ENCODE assay signal across 8 mouse cellular contexts in the genomic region with DNA sequence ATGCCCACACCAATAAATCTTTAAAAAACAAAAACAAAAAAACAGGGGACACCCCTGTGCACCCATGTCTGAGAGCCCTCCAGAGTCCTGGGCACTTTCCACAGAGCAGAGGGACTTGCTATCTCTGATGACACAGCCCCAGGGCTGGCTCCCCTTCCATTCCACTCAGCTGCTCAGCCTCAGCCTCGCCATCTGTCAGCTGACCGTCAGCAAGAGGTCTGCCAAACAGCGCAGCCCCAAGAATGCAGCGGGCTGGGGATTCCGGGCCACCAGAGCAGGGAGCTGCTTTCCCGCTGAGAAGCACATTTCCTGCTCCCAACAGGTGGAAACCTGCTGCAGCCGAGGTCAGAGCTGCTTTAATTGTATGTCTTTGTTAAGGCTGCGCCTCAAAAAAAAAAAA.
DNase-seq lines count a peak whose midpoint lies in the region; ATAC-seq and TF ChIP-seq lines count a peak whose summit lies in the region.

No protein-coding gene starts in this region.

- DNase-seq in hindbrain, embryonic 11.5 days (ENCODE audit: low spot score): peak; percentile 51
- no peak for DNase-seq in hindbrain, embryonic 14.5 days (ENCODE audit: low spot score)
- DNase-seq in embryo, embryonic 10.5 days (ENCODE audit: low spot score): peak; percentile 63
- peak; percentile 54 for DNase-seq in lung, postnatal 14 days
- DNase-seq in frontal cortex, postnatal 14 days (ENCODE audit: low spot score in 2 of 2): no peak
- no peak for DNase-seq in layer of hippocampus, adult 2 months (ENCODE audit: low spot score in 2 of 2)
- no peak for DNase-seq in urinary bladder, postnatal 25 days (ENCODE audit: low spot score)

- H3K4me1 ChIP-seq in hindbrain, embryonic 11.5 days (replicated peaks; ENCODE audit: control insufficient read depth, insufficient read depth, low read length): peaks cover 9% of the 10 kb centered on the region; the same call in 1 of the 2 replicates
- peaks cover 9% of the 10 kb centered on the region; the same call in 1 of the 2 replicates for H3K4me1 ChIP-seq in hindbrain, embryonic 14.5 days (replicated peaks; ENCODE audit: control insufficient read depth, insufficient read depth, low read length)
- H3K4me1 ChIP-seq in heart, embryonic 15.5 days (replicated peaks): peaks cover 47% of the 10 kb centered on the region

- ATAC-seq in hindbrain, embryonic 11.5 days (ENCODE audit: low FRiP score): peak; percentile 19; the same call in 1 of the 2 replicates
- no peak for ATAC-seq in hindbrain, embryonic 14.5 days (ENCODE audit: low FRiP score)
- peak; percentile 51 for ATAC-seq in heart, embryonic 15.5 days (replicated peaks; ENCODE audit: insufficient number of reproducible peaks, insufficient read depth, low FRiP score, low read depth)

- no peak for TF ChIP-seq CTCF in layer of hippocampus, adult 2 months (conservative IDR thresholded peaks at IDR 0.05)

- H3K27ac ChIP-seq in hindbrain, embryonic 11.5 days (ENCODE audit: low read depth, low read length): no peak overlapping the region
- H3K27ac ChIP-seq in hindbrain, embryonic 14.5 days: no peak overlapping the region
- peak overlapping the region; percentile 94 for H3K27ac ChIP-seq in heart, embryonic 15.5 days
- no peak overlapping the region for H3K27ac ChIP-seq in layer of hippocampus, adult 2 months

- no peaks in the 10 kb centered on the region for H3K27me3 ChIP-seq in hindbrain, embryonic 11.5 days (ENCODE audit: control insufficient read depth, insufficient read depth, low read length)
- H3K27me3 ChIP-seq in hindbrain, embryonic 14.5 days (ENCODE audit: control insufficient read depth, insufficient read depth, low read length): peaks cover 5% of the 10 kb centered on the region; the same call in 1 of the 2 replicates
- peaks cover 5% of the 10 kb centered on the region; the same call in 1 of the 2 replicates for H3K27me3 ChIP-seq in heart, embryonic 15.5 days

- H3K9ac ChIP-seq in hindbrain, embryonic 11.5 days (ENCODE audit: low read depth, low read length): no peak overlapping the region
- no peak overlapping the region for H3K9ac ChIP-seq in hindbrain, embryonic 14.5 days
- H3K9ac ChIP-seq in heart, embryonic 15.5 days: no peak overlapping the region

- H3K4me3 ChIP-seq in hindbrain, embryonic 11.5 days (ENCODE audit: low read depth, low read length): no peak overlapping the region
- no peak overlapping the region for H3K4me3 ChIP-seq in hindbrain, embryonic 14.5 days (replicated peaks; ENCODE audit: low read length)
- no peak overlapping the region for H3K4me3 ChIP-seq in heart, embryonic 15.5 days
- H3K4me3 ChIP-seq in layer of hippocampus, adult 2 months: no peak overlapping the region

- no peaks in the 10 kb centered on the region for H3K9me3 ChIP-seq in hindbrain, embryonic 11.5 days (ENCODE audit: control insufficient read depth, low read length)
- no peaks in the 10 kb centered on the region for H3K9me3 ChIP-seq in hindbrain, embryonic 14.5 days (ENCODE audit: control insufficient read depth, low read length)
- H3K9me3 ChIP-seq in heart, embryonic 15.5 days (replicated peaks): no peaks in the 10 kb centered on the region

- no peaks in the 10 kb centered on the region for H3K36me3 ChIP-seq in hindbrain, embryonic 11.5 days (ENCODE audit: control insufficient read depth, insufficient read depth, low read length)
- no peaks in the 10 kb centered on the region for H3K36me3 ChIP-seq in hindbrain, embryonic 14.5 days (replicated peaks; ENCODE audit: control insufficient read depth, insufficient read depth)
- H3K36me3 ChIP-seq in heart, embryonic 15.5 days: no peaks in the 10 kb centered on the region

- no peak overlapping the region for H3K4me2 ChIP-seq in hindbrain, embryonic 11.5 days (replicated peaks; ENCODE audit: low read depth, low read length)
- H3K4me2 ChIP-seq in hindbrain, embryonic 14.5 days (replicated peaks): no peak overlapping the region
- no peak overlapping the region for H3K4me2 ChIP-seq in heart, embryonic 15.5 days

- 4% methylated on average over 8 of the region's 8 CpGs for WGBS in hindbrain, embryonic 11.5 days
- 8% methylated on average over 8 of the region's 8 CpGs for WGBS in hindbrain, embryonic 14.5 days
- WGBS in heart, embryonic 15.5 days: 8% methylated on average over 8 of the region's 8 CpGs

Comparison
In these comparisons a context has a peak if more than half of its experiments do, and no peak if none do; other contexts are left out.
1. DNase-seq: peak in hindbrain, embryonic 11.5 days (single experiment), embryo, embryonic 10.5 days (single experiment) and lung, postnatal 14 days (single experiment); none in hindbrain, embryonic 14.5 days (single experiment), frontal cortex, postnatal 14 days (0 of 2), layer of hippocampus, adult 2 months (0 of 2) and urinary bladder, postnatal 25 days (single experiment).